Mouse (Mus musculus) lung, postnatal 0 days (tissue): ENCODE measurements around the gene Tubb3.

ENCODE experiments used
- CTCF ChIP-seq: IDR thresholded peaks from 2 replicates; pipeline ENCODE4 v1.5.1; 2016; ENCODE audit warnings: antibody characterized with exemption, mild to moderate bottlenecking
- EP300 ChIP-seq: IDR thresholded peaks from 2 replicates; pipeline ENCODE4 v1.6.1; 2016; ENCODE audit warnings: antibody characterized with exemption, mild to moderate bottlenecking, control low read depth

DNA sequence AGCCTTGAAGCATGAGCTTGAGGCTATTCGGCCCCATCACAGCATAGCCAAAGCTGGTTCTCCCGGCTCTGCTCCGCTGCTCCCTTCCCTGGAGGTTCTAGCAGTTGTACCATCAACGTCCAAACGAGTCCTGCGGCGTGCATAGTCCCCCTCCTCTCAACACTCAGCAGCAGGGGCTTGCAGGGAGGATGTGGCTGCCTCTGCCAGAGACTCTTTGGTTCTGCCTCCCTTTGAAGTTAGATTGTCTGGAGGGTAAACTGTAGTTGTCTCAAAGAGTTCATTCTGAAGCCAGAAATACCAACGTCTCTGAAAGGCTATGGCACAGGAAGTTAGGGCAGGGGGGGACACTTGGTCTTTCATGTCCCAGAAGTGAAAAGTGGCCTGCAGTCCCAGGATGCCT lies 6.7 kb upstream of the Tubb3 start:
- TF ChIP-seq EP300 (no peak), CTCF (no peak)
